Mouse (Mus musculus): ENCODE data around the gene Tex261.

DNA sequence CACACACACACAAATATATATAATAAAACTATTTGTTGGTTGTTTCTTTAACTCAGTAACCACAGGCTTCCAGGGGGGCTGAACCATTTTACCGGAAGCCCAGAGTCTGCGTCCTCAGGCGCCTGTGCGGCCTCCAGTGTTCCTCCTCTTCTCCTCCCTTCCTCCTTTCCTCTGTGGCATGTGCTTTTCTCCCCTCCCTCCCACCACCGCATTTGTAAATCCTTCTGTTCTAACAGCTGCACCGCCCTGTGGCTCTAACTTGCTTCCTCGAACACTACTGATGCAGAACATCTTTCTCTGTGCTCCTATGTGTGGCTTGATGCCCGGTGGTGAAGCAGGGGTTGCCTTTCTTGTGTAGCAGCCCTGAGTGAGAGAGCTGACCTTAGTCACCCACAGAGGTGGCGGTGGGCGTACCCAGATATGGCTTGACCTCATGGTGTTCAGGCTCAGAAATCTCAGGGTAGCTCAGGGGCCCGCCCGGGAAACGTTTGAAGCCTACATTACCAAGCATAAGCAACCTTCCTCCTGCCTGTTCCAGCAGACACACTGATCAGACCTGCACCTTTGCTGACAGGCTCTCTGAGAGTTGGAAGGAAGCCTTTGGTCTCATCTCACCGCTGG is 46.2 kb downstream of the Tex261 start:
- TF ChIP-seq POLR2A (IDR thresholded peaks at IDR 0.05; ENCODE audit: control insufficient read depth, extremely low read depth, insufficient read depth, low read length, poor library complexity) (no peak), CTCF (IDR thresholded peaks at IDR 0.05; ENCODE audit: borderline replicate concordance, control insufficient read depth, extremely low read depth, insufficient read depth, low read length, poor library complexity) (no peak)
